Mouse (Mus musculus) forebrain, embryonic 12.5 days (tissue): ENCODE measurements around the gene Lrrc36. TPM values are rescaled to one million over a fixed set of nuclear protein-coding genes. Genes with fewer than 3 reads are reported as not detected.
A peak's percentile ranks its signal among the peaks of the same experiment; 100 is the strongest.

ENCODE experiments used
- ATAC-seq: fragments of 200-750 bp; cut with Nextera tagmentation; 2 replicates; pipeline ENCODE4 v1.8.0; 2017; ENCODE audit warnings: moderate TSS enrichment; ENCODE audit not compliant: low FRiP score
- H3K27ac ChIP-seq: fragments of 300-500 bp; sonication (generic); 2 replicates; pipeline ENCODE4 v1.5.1; 2016; ENCODE audit warnings: mild to moderate bottlenecking
- H3K27me3 ChIP-seq: fragments of 300-500 bp; sonication (generic); 2 replicates; pipeline ENCODE4 v1.6.1; 2016; ENCODE audit warnings: mild to moderate bottlenecking
- H3K36me3 ChIP-seq: fragments of 300-500 bp; sonication (generic); replicated peaks from 2 replicates; pipeline ENCODE4 v1.6.1; 2016; ENCODE audit warnings: mild to moderate bottlenecking
- H3K4me1 ChIP-seq: fragments of 300-500 bp; sonication (generic); 2 replicates; pipeline ENCODE4 v1.6.1; 2016
- H3K4me2 ChIP-seq: fragments of 300-500 bp; sonication (generic); 2 replicates; pipeline ENCODE4 v1.6.1; 2016; ENCODE audit warnings: mild to moderate bottlenecking, moderate library complexity
- H3K4me3 ChIP-seq: fragments of 300-500 bp; sonication (generic); replicated peaks from 2 replicates; pipeline ENCODE4 v1.5.1; 2016; ENCODE audit warnings: mild to moderate bottlenecking
- H3K9ac ChIP-seq: fragments of 300-500 bp; sonication (generic); 2 replicates; pipeline ENCODE4 v1.6.1; 2016; ENCODE audit warnings: mild to moderate bottlenecking
- H3K9me3 ChIP-seq: fragments of 300-500 bp; sonication (generic); 2 replicates; pipeline ENCODE4 v1.6.1; 2016
- WGBS: fragments of 180-500 bp; shearing (Covaris S2); methylation state at CpG from one replicate; pipeline ENCODE4 v1.1.7; 2016; 5-methylcytosine and 5-hydroxymethylcytosine counted together
- polyA plus RNA-seq: library from polyadenylated mRNA; unstranded; fragments of >200 nt; fragmentation: Nextera tagmentation; extraction: Ambion mirVana; gene quantifications from 2 replicates; pipeline ENCODE4 v1.2.1, GENCODE M21; 2016

Lrrc36 gene
- polyA plus RNA-seq, 1 experiment from 2014 or later = 1.2 TPM

GRCm38 (mm10) chr8:105476628-105477413, 63.5 kb downstream of the Lrrc36 start:
- no peak overlapping the region for H3K4me3 ChIP-seq

GRCm38 (mm10) chr8:105477792-105478191, 64.4 kb downstream of the Lrrc36 start:
- H3K36me3 ChIP-seq = peaks cover 12% of the 10 kb centered on the region; the same call in 1 of the 2 replicates
- peaks cover 34% of the 10 kb centered on the region for H3K4me1 ChIP-seq
- no peak for ATAC-seq
- H3K9ac ChIP-seq = no peak overlapping the region
- no peaks in the 10 kb centered on the region for H3K9me3 ChIP-seq
- 86% methylated on average over 3 of the region's 3 CpGs for WGBS
- H3K4me3 ChIP-seq = no peak overlapping the region
- H3K27ac ChIP-seq = no peak overlapping the region
- H3K27me3 ChIP-seq = peaks cover 19% of the 10 kb centered on the region
- H3K4me2 ChIP-seq = no peak overlapping the region

More at GRCm38 (mm10) chr8:105476628-105477413, 63.5 kb downstream of the Lrrc36 start:
- Histone ChIP-seq H3K4me2 (no peak overlapping the region), H3K27ac (no peak overlapping the region), H3K9me3 (no peaks in the 10 kb centered on the region), H3K4me1 (peaks cover 42% of the 10 kb centered on the region), H3K27me3 (peaks cover 28% of the 10 kb centered on the region), H3K36me3 (peaks cover 12% of the 10 kb centered on the region; the same call in 1 of the 2 replicates), H3K9ac (no peak overlapping the region)
- no peak; the same call in 1 of the 2 replicates for ATAC-seq
- WGBS = 41% methylated on average over 25 of the region's 25 CpGs

- no peak overlapping the region for H3K4me3 ChIP-seq
- H3K27ac ChIP-seq = no peak overlapping the region
- no peak overlapping the region for H3K4me2 ChIP-seq
- no peaks in the 10 kb centered on the region; the same call in 1 of the 2 replicates for H3K27me3 ChIP-seq
- peaks cover 4% of the 10 kb centered on the region; the same call in 1 of the 2 replicates for H3K36me3 ChIP-seq
- WGBS = 26% methylated on average over 2 of the region's 2 CpGs
- no peak overlapping the region for H3K9ac ChIP-seq
- H3K4me1 ChIP-seq = peaks cover 20% of the 10 kb centered on the region; the same call in 1 of the 2 replicates
- no peaks in the 10 kb centered on the region for H3K9me3 ChIP-seq
- ATAC-seq = no peak
These were observed 67.6 kb downstream of the Lrrc36 start for GRCm38 (mm10) chr8:105481013-105481412.

- no peak overlapping the region for H3K27ac ChIP-seq
- H3K4me2 ChIP-seq = no peak overlapping the region
- no peaks in the 10 kb centered on the region for H3K9me3 ChIP-seq
- peaks cover 4% of the 10 kb centered on the region; the same call in 1 of the 2 replicates for H3K36me3 ChIP-seq
- H3K27me3 ChIP-seq = no peaks in the 10 kb centered on the region
- H3K9ac ChIP-seq = no peak overlapping the region
- no peak for ATAC-seq
- WGBS = 61% methylated on average over 6 of the region's 6 CpGs
- no peak overlapping the region for H3K4me3 ChIP-seq
- peaks cover 20% of the 10 kb centered on the region; the same call in 1 of the 2 replicates for H3K4me1 ChIP-seq
These were observed 68.1 kb downstream of the Lrrc36 start for GRCm38 (mm10) chr8:105481453-105481852.

GRCm38 (mm10) chr8:105482123-105482522, 68.8 kb downstream of the Lrrc36 start:
- Histone ChIP-seq H3K4me3 (no peak overlapping the region), H3K27me3 (no peaks in the 10 kb centered on the region), H3K36me3 (peaks cover 4% of the 10 kb centered on the region; the same call in 1 of the 2 replicates), H3K4me2 (no peak overlapping the region), H3K9ac (no peak overlapping the region), H3K4me1 (peaks cover 20% of the 10 kb centered on the region; the same call in 1 of the 2 replicates), H3K9me3 (no peaks in the 10 kb centered on the region), H3K27ac (no peak overlapping the region)
- 92% methylated on average over 8 of the region's 8 CpGs for WGBS
- ATAC-seq = no peak

GRCm38 (mm10) chr8:105483212-105484029, 70.0 kb downstream of the Lrrc36 start:
- H3K9me3 ChIP-seq = no peaks in the 10 kb centered on the region
- H3K4me3 ChIP-seq = no peak overlapping the region

GRCm38 (mm10) chr8:105484030-105484368, 70.6 kb downstream of the Lrrc36 start:
- Histone ChIP-seq H3K4me1 (peaks cover 20% of the 10 kb centered on the region; the same call in 1 of the 2 replicates), H3K9me3 (no peaks in the 10 kb centered on the region), H3K27me3 (no peaks in the 10 kb centered on the region), H3K4me3 (no peak overlapping the region), H3K36me3 (no peaks in the 10 kb centered on the region; the same call in 1 of the 2 replicates), H3K4me2 (no peak overlapping the region), H3K27ac (no peak overlapping the region), H3K9ac (no peak overlapping the region)
- 29% methylated on average over 3 of the region's 3 CpGs for WGBS
- ATAC-seq = peak; percentile 9; the same call in 1 of the 2 replicates

More at GRCm38 (mm10) chr8:105483212-105484029, 70.0 kb downstream of the Lrrc36 start:
- Histone ChIP-seq H3K4me2 (no peak overlapping the region), H3K36me3 (peaks cover 3% of the 10 kb centered on the region; the same call in 1 of the 2 replicates), H3K4me1 (peaks cover 20% of the 10 kb centered on the region; the same call in 1 of the 2 replicates), H3K27ac (no peak overlapping the region), H3K9ac (no peak overlapping the region), H3K27me3 (no peaks in the 10 kb centered on the region)
- peak; percentile 58 for ATAC-seq
- 29% methylated on average over 14 of the region's 14 CpGs for WGBS

- Histone ChIP-seq H3K9me3 (no peaks in the 10 kb centered on the region), H3K9ac (no peak overlapping the region), H3K27ac (0 out of 2 replicates have a peak overlapping the region, but pooled peaks have one; percentile 32), H3K4me3 (no peak overlapping the region), H3K4me1 (peaks cover 20% of the 10 kb centered on the region; the same call in 1 of the 2 replicates), H3K4me2 (no peak overlapping the region), H3K27me3 (no peaks in the 10 kb centered on the region), H3K36me3 (no peaks in the 10 kb centered on the region; the same call in 1 of the 2 replicates)
- 19% methylated on average over 2 of the region's 2 CpGs for WGBS
- 0 out of 2 replicates have a peak, but pooled peaks have one; percentile 35 for ATAC-seq
These were observed 71.0 kb downstream of the Lrrc36 start for GRCm38 (mm10) chr8:105484392-105484791.

- WGBS = 75% methylated on average over 3 of the region's 3 CpGs
- Histone ChIP-seq H3K4me1 (peaks cover 12% of the 10 kb centered on the region; the same call in 1 of the 2 replicates), H3K9ac (no peak overlapping the region), H3K27ac (no peak overlapping the region), H3K36me3 (no peaks in the 10 kb centered on the region; the same call in 1 of the 2 replicates), H3K27me3 (no peaks in the 10 kb centered on the region), H3K4me3 (no peak overlapping the region), H3K9me3 (no peaks in the 10 kb centered on the region), H3K4me2 (no peak overlapping the region)
- ATAC-seq = no peak
These were observed 74.7 kb downstream of the Lrrc36 start for GRCm38 (mm10) chr8:105488082-105488481.

- ATAC-seq = no peak
- 0 out of 2 replicates have a peak, but pooled peaks cover 3% of the 10 kb centered on the region for H3K4me1 ChIP-seq
- 45% methylated on average over 1 of the region's 1 CpGs for WGBS
These were observed 75.9 kb downstream of the Lrrc36 start for GRCm38 (mm10) chr8:105489281-105489680.

GRCm38 (mm10) chr8:105493495-105493894, 80.1 kb downstream of the Lrrc36 start:
- no peak for ATAC-seq
- no peaks in the 10 kb centered on the region for H3K27me3 ChIP-seq

More at GRCm38 (mm10) chr8:105489281-105489680, 75.9 kb downstream of the Lrrc36 start:
- no peak overlapping the region for H3K4me3 ChIP-seq
- no peaks in the 10 kb centered on the region for H3K9me3 ChIP-seq
- no peak overlapping the region for H3K4me2 ChIP-seq
- H3K9ac ChIP-seq = no peak overlapping the region
- H3K27ac ChIP-seq = no peak overlapping the region
- no peaks in the 10 kb centered on the region; the same call in 1 of the 2 replicates for H3K36me3 ChIP-seq
- no peaks in the 10 kb centered on the region for H3K27me3 ChIP-seq

GRCm38 (mm10) chr8:105494566-105494965, 81.2 kb downstream of the Lrrc36 start:
- Histone ChIP-seq H3K27me3 (peaks cover 4% of the 10 kb centered on the region), H3K4me3 (no peak overlapping the region), H3K36me3 (no peaks in the 10 kb centered on the region), H3K9ac (no peak overlapping the region), H3K9me3 (no peaks in the 10 kb centered on the region), H3K4me2 (no peak overlapping the region), H3K4me1 (peaks cover 22% of the 10 kb centered on the region), H3K27ac (no peak overlapping the region)
- no peak for ATAC-seq
- WGBS = 83% methylated on average over 3 of the region's 3 CpGs

More at GRCm38 (mm10) chr8:105493495-105493894, 80.1 kb downstream of the Lrrc36 start:
- Histone ChIP-seq H3K4me1 (peaks cover 22% of the 10 kb centered on the region), H3K36me3 (no peaks in the 10 kb centered on the region), H3K4me2 (no peak overlapping the region), H3K27ac (no peak overlapping the region), H3K4me3 (no peak overlapping the region), H3K9me3 (no peaks in the 10 kb centered on the region), H3K9ac (no peak overlapping the region)
- WGBS = 61% methylated on average over 3 of the region's 3 CpGs
